Mouse (Mus musculus) CH12.LX (cell line): ENCODE results near the gene Crtc1.

Source experiments
- CHD1 ChIP-seq: IDR thresholded peaks from 2 replicates; pipeline ENCODE4 v1.6.1; 2012; ENCODE audit warnings: low read depth, low read length, improper control_type of control experiment, inconsistent platforms
- CHD2 ChIP-seq: IDR thresholded peaks from 2 replicates; pipeline ENCODE4 v1.6.1; 2011; ENCODE audit warnings: low read length, improper control_type of control experiment
- CTCF ChIP-seq, 2 experiments: IDR thresholded peaks in 1 of 2; conservative IDR thresholded peaks in 1 of 2; 2 replicates each; pipeline ENCODE4 v1.5.1; 2011 to 2012; ENCODE audit warnings: low read depth in 2 of 2, low read length in 2 of 2, improper control_type of control experiment in 1 of 2, inconsistent platforms in 1 of 2, mild to moderate bottlenecking in 1 of 2, moderate library complexity in 1 of 2
- EP300 ChIP-seq: IDR thresholded peaks from 2 replicates; pipeline ENCODE4 v1.6.1; 2011; ENCODE audit warnings: low read length, improper control_type of control experiment
- HCFC1 ChIP-seq: IDR thresholded peaks from 2 replicates; pipeline ENCODE4 v1.6.1; 2012; ENCODE audit warnings: low read depth, mild to moderate bottlenecking, inconsistent platforms, low read length, improper control_type of control experiment
- MAFK ChIP-seq: IDR thresholded peaks from 2 replicates; pipeline ENCODE4 v1.6.1; 2011; ENCODE audit warnings: low read length, improper control_type of control experiment; ENCODE audit not compliant: insufficient replicate concordance
- MAX ChIP-seq: IDR thresholded peaks from 2 replicates; pipeline ENCODE4 v1.6.1; 2011; ENCODE audit warnings: low read length, improper control_type of control experiment
- NELFE ChIP-seq: IDR thresholded peaks from 2 replicates; pipeline ENCODE4 v1.6.1; 2011; ENCODE audit warnings: low read depth, low read length, improper control_type of control experiment
- NRF1 ChIP-seq: IDR thresholded peaks from 2 replicates; pipeline ENCODE4 v1.6.1; 2014; ENCODE audit warnings: low read depth, mild to moderate bottlenecking, inconsistent platforms, low read length, improper control_type of control experiment, moderate library complexity
- POLR2A ChIP-seq: IDR thresholded peaks from 2 replicates; pipeline ENCODE4 v1.6.1; 2011; ENCODE audit warnings: low read depth, mild to moderate bottlenecking, improper control_type of control experiment, low read length
- RAD21 ChIP-seq: IDR thresholded peaks from 2 replicates; pipeline ENCODE4 v1.6.1; 2011; ENCODE audit warnings: low read depth, mild to moderate bottlenecking, low read length, improper control_type of control experiment, moderate library complexity
- ZKSCAN1 ChIP-seq: IDR thresholded peaks from 2 replicates; pipeline ENCODE4 v1.6.1; 2012; ENCODE audit warnings: low read depth, inconsistent platforms, low read length, improper control_type of control experiment, borderline replicate concordance
- ZNF384 ChIP-seq: IDR thresholded peaks from 2 replicates; pipeline ENCODE4 v1.6.1; 2012; ENCODE audit warnings: low read depth, low read length, improper control_type of control experiment, inconsistent platforms

DNA sequence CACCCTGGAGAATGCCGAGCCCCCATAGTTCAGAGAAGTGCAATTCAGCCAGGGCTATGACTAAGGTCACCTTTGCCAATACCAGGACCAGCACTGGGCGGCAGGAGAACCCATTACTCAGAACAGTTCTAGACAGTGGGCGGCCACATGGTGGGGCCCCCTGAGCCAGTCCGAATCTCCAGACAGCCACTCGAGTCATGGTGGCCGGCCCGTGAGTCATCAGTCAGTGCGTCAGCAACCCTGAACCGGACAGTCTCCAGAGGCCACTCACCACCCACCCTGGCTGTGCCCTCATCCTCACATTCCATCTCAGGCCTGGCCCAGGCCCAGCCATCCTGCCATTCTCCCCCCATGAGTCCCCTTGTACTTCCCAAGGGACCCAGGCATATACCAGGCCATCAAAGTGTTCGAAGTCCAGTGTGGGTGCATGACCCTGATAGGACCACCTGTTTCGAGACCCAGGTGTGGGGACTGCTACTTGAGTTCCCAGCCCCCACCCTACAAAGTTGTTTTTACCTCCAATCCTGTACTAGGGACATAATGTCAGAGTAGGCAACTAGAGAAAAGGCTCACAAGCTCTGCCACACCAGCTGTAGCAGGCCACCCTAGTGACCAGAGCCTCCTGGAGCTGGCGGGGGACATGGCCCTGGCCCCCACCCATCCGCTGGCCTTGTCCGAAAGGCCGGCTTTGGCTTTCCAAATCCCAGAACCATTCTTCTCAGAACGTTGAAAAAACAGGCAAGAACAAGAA lies 22.6 kb upstream of the Crtc1 start:
- TF ChIP-seq NRF1 (no peak), EP300 (no peak), CTCF (conservative IDR thresholded peaks at IDR 0.05 in 1 of 2, IDR thresholded peaks at IDR 0.05 in 1 of 2; ENCODE audit: low read depth in 2 of 2, low read length in 2 of 2) (no peak), MAFK (no peak), CHD2 (no peak), CHD1 (no peak), HCFC1 (no peak), POLR2A (no peak), ZKSCAN1 (no peak), RAD21 (no peak), ZNF384 (no peak), MAX (no peak), NELFE (no peak)
